Mouse (Mus musculus) lung, embryonic 15.5 days (tissue): ENCODE measurements at regions not wholly inside any gene's neighbourhood (a gene's known extent, or its start where the extent isn't known, plus 50 kb on each side); places are given as distances from the start of the nearest gene placed in this dataset.
"Not testable (repeated sequence)": the region's sequence is repeated elsewhere in the genome, so short reads cannot be mapped to it uniquely, and the experiment has no call there.

Experiments
- ATAC-seq: fragments of 200-750 bp; cut with Nextera tagmentation; 2 replicates; pipeline ENCODE4 v1.8.0; 2017; ENCODE audit warnings: moderate number of reproducible peaks, borderline replicate concordance; ENCODE audit not compliant: low FRiP score, low TSS enrichment; ENCODE audit errors: extremely low read depth
- H3K27ac ChIP-seq: fragments of 300-500 bp; sonication (generic); 2 replicates; pipeline ENCODE4 v1.5.1; 2015; ENCODE audit warnings: moderate library complexity, mild to moderate bottlenecking, inconsistent platforms
- H3K27me3 ChIP-seq: fragments of 300-500 bp; sonication (generic); 2 replicates; pipeline ENCODE4 v1.6.1; 2015; ENCODE audit warnings: inconsistent platforms
- H3K36me3 ChIP-seq: fragments of 300-500 bp; sonication (generic); 2 replicates; pipeline ENCODE4 v1.6.1; 2015; ENCODE audit warnings: inconsistent platforms
- H3K4me1 ChIP-seq: fragments of 300-500 bp; sonication (generic); 2 replicates; pipeline ENCODE4 v1.6.1; 2015; ENCODE audit warnings: inconsistent platforms
- H3K4me2 ChIP-seq: fragments of 300-500 bp; sonication (generic); 2 replicates; pipeline ENCODE4 v1.6.1; 2015; ENCODE audit warnings: inconsistent platforms, mild to moderate bottlenecking, moderate library complexity
- H3K4me3 ChIP-seq: fragments of 300-500 bp; sonication (generic); 2 replicates; pipeline ENCODE4 v1.5.1; 2015; ENCODE audit warnings: mild to moderate bottlenecking, inconsistent platforms
- H3K9ac ChIP-seq: fragments of 300-500 bp; sonication (generic); 2 replicates; pipeline ENCODE4 v1.6.1; 2015; ENCODE audit warnings: inconsistent platforms
- H3K9me3 ChIP-seq: fragments of 300-500 bp; sonication (generic); 2 replicates; pipeline ENCODE4 v1.6.1; 2016; ENCODE audit warnings: inconsistent platforms
- WGBS: fragments of 180-500 bp; shearing (Covaris S2); methylation state at CpG from one replicate; pipeline ENCODE4 v1.1.7; 2015; 5-methylcytosine and 5-hydroxymethylcytosine counted together

DNA sequence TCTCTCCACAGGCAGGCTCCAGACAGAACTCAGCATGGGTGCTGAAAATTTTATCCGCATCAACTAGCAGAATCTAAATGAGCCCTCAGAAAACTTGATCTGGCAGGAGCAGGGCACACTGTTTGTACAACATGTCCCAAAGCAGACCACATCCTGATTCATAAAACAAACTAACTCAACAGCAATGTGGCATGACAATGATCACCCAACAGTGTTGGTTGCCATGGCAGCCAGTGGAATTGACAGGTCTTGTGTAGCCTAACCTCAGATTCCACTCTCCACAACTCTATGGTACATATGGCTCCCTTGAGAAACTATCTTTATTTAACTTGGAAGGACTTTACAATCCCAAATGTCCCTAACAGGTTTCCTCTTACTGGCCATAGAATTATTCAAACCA is 82.3 kb upstream of the Adtrp start:
- Histone ChIP-seq H3K4me3 (no peak overlapping the region), H3K36me3 (no peaks in the 10 kb centered on the region), H3K9me3 (no peaks in the 10 kb centered on the region), H3K27me3 (no peaks in the 10 kb centered on the region), H3K9ac (no peak overlapping the region), H3K4me2 (no peak overlapping the region), H3K4me1 (no peaks in the 10 kb centered on the region), H3K27ac (no peak overlapping the region)
- no peak for ATAC-seq
- WGBS, result 88% methylated on average over 1 of the region's 1 CpGs

DNA sequence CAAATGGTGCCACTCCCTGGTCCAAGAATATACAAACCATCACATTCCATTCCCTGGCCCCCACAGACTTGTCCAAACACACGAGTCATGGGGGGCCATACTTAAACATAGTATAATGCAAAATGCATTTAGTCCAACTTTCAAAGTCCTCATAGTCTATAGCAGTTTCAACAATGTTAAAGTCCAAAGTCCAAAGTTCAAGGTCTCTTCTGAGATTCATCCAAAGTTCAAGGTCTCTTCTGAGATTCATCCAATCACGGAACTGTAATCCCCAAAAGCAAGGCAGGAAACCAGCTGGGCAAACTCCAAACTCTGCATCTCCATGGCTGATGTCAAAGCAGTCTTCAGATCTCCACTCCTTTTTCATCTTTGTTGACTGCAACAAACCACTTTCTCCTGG is 78.4 kb upstream of the Adtrp start:
- H3K4me3 ChIP-seq, H3K4me1 ChIP-seq, H3K9ac ChIP-seq, H3K4me2 ChIP-seq, H3K27ac ChIP-seq, H3K36me3 ChIP-seq, H3K9me3 ChIP-seq, ATAC-seq, H3K27me3 ChIP-seq: not testable (repeated sequence)
- 60% methylated on average over 2 of the region's 2 CpGs for WGBS

DNA sequence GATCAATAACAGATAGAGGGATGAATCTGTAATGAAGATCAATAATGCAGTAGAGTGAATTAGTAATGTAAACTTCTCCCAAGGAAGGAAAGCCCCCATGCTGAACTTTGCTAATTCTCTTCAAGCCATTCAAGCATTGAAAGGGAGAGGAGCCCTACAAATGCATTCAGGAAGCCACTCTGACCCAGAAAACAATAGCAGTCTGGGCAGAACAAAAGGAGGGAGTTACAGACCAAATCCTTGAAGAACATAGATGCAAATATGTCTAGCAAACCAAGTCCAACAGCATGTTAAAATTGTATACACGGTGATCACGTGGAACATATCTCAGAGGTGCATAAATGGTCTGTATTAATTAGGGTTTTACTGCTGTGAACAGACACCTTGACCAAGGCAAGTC is 77.7 kb upstream of the Adtrp start:
- no peaks in the 10 kb centered on the region for H3K4me1 ChIP-seq
- no peak for ATAC-seq
- no peak overlapping the region for H3K4me2 ChIP-seq
- H3K27ac ChIP-seq, result no peak overlapping the region
- H3K9ac ChIP-seq, result no peak overlapping the region
- no peak overlapping the region for H3K4me3 ChIP-seq
- no peaks in the 10 kb centered on the region for H3K36me3 ChIP-seq
- no peaks in the 10 kb centered on the region for H3K27me3 ChIP-seq
- 54% methylated on average over 2 of the region's 2 CpGs for WGBS
- H3K9me3 ChIP-seq, result no peaks in the 10 kb centered on the region

DNA sequence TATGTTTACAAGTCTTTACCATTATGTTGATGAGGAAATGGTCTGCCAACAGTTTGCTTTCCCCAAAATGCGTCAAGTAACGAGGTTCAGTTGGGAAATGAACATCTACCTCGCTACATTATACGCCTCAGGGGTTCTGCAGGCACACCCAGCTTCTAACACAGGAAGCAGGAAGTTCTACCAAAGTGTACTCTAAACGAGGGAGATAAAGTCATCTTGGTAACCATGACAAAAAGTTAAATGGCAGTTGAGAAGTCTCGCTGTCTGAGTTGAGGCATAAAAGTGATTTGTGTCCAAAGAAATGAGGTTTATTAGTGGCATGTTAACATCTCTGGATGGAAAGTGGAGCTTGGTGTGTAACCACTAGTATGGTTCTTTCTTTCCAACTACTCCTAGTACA is 73.7 kb upstream of the Adtrp start:
- no peak overlapping the region for H3K9ac ChIP-seq
- no peaks in the 10 kb centered on the region for H3K27me3 ChIP-seq
- no peaks in the 10 kb centered on the region for H3K9me3 ChIP-seq
- 60% methylated on average over 6 of the region's 6 CpGs for WGBS
- H3K4me3 ChIP-seq, result no peak overlapping the region
- H3K4me1 ChIP-seq, result no peaks in the 10 kb centered on the region
- no peak overlapping the region for H3K4me2 ChIP-seq
- no peaks in the 10 kb centered on the region for H3K36me3 ChIP-seq
- ATAC-seq, result no peak
- no peak overlapping the region for H3K27ac ChIP-seq

DNA sequence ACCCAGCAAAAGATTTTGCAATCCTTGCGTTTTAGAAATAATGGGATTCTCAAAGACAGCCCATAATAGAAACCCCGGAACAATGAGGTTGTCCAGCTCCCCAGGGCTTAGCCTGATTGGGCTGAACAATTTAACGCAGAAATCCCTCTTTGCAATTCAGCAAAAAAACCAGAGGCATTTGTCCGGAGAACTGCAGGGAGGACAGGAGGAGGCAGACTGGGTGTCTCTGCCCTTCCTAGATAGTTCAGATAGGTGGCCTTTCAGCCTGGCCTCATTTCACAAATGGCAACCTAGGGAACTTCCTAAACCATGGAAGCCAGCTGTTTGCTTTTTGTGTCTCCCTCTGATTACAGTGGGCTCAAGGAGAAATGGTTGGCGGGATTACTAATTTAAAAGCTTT is 71.0 kb upstream of the Adtrp start:
- H3K9ac ChIP-seq, result no peak overlapping the region
- no peaks in the 10 kb centered on the region for H3K36me3 ChIP-seq
- H3K27me3 ChIP-seq, result no peaks in the 10 kb centered on the region
- H3K27ac ChIP-seq, result no peak overlapping the region
- no peak overlapping the region for H3K4me3 ChIP-seq
- ATAC-seq, result no peak
- 56% methylated on average over 5 of the region's 5 CpGs for WGBS
- H3K9me3 ChIP-seq, result no peaks in the 10 kb centered on the region
- H3K4me1 ChIP-seq, result no peaks in the 10 kb centered on the region
- no peak overlapping the region for H3K4me2 ChIP-seq

DNA sequence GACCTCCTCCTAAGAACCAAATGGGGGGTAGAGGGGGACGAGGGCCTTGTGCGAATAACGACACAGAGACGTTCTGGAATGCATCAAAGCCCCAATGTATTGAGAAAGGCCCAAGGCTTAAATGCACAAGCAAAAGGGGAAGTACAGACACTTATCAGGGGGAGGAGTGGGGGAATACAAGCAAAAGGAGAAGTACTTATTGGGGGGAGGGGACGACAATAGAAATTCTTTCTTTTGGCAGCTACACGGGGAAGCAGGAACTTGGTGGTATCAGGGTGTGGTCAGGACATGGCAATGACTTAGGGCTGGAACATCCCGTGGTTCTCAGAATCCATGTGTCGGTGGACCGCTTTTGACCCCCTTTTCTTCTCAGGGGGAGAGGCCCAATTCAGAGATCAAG is 68.3 kb upstream of the Adtrp start:
- not testable (repeated sequence) for H3K9me3 ChIP-seq, H3K27me3 ChIP-seq, H3K9ac ChIP-seq, H3K27ac ChIP-seq, H3K36me3 ChIP-seq, H3K4me2 ChIP-seq, ATAC-seq, H3K4me3 ChIP-seq, H3K4me1 ChIP-seq
- 81% methylated on average over 9 of the region's 9 CpGs for WGBS

DNA sequence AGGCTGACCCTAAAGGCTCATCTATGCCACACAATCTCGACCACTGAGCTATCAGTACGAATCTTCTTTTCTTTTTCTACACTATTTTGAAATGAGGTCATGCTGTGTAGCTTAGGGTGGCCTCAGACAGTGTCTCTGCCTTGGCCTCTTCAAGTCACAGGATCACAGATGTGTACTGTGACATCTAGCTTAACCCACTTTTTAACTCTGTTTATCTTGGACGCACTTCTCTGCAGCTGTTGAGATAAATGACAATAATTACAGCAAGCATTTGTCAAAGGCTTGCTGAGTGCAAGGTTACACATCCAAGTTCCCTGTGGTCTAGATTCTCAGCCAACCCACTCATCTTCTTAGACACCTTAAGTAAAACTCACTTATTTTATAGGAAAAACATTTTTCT is 63.3 kb upstream of the Adtrp start:
- H3K9ac ChIP-seq, result no peak overlapping the region
- WGBS, result 22% methylated on average over 3 of the region's 3 CpGs
- H3K4me1 ChIP-seq, result peaks cover 7% of the 10 kb centered on the region
- H3K4me3 ChIP-seq, result no peak overlapping the region
- no peak overlapping the region for H3K27ac ChIP-seq
- no peak overlapping the region for H3K4me2 ChIP-seq
- H3K9me3 ChIP-seq, result no peaks in the 10 kb centered on the region
- H3K36me3 ChIP-seq, result no peaks in the 10 kb centered on the region
- H3K27me3 ChIP-seq, result no peaks in the 10 kb centered on the region
- no peak for ATAC-seq

DNA sequence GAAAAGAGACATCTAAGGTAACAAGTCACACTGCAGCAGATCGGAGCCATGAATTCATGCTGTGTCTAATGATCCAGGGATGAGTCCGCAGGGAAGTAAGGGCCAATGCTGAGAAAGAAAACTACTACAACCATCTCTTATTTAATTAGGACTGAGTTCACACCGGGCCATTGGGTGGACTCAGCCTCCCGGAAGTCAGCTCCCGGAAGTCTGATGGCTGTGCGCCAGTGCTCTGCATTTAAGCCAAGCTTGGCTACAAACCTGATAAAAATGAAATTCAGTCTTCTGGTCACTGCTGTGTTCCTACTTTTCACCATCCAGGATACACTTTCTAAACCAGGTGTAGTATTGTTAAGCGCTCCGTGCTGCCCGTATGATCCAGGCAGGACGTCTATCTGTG is 62.8 kb upstream of the Adtrp start:
- ATAC-seq, result no peak
- no peaks in the 10 kb centered on the region for H3K36me3 ChIP-seq
- H3K4me3 ChIP-seq, result no peak overlapping the region
- no peak overlapping the region for H3K27ac ChIP-seq
- no peak overlapping the region for H3K9ac ChIP-seq
- H3K4me2 ChIP-seq, result no peak overlapping the region
- H3K4me1 ChIP-seq, result peaks cover 7% of the 10 kb centered on the region
- 78% methylated on average over 10 of the region's 10 CpGs for WGBS
- no peaks in the 10 kb centered on the region for H3K9me3 ChIP-seq
- no peaks in the 10 kb centered on the region for H3K27me3 ChIP-seq

DNA sequence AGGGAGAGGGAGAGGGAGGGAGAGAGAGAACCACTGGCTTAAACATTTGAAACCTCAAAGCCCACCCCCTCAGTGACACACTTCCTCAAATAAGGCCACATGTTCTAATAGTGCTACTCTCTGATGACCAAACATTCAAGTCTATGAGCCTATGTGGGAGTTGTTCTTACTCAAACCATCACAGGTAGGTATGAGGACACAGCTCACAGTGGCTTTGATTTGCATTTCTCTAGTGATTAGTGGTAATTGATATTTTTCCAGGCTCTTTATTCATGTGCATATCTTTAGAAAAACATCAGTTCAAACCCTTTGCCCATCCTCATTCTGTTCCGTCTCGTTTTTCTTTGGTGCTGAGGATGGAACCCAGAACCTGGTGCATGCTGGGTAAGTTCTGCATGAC is 59.5 kb upstream of the Adtrp start:
- peaks cover 7% of the 10 kb centered on the region for H3K4me1 ChIP-seq
- no peaks in the 10 kb centered on the region for H3K27me3 ChIP-seq
- no peak overlapping the region for H3K4me3 ChIP-seq
- ATAC-seq, result no peak
- H3K36me3 ChIP-seq, result no peaks in the 10 kb centered on the region
- no peaks in the 10 kb centered on the region for H3K9me3 ChIP-seq
- 85% methylated on average over 2 of the region's 2 CpGs for WGBS
- no peak overlapping the region for H3K4me2 ChIP-seq
- no peak overlapping the region for H3K9ac ChIP-seq
- H3K27ac ChIP-seq, result no peak overlapping the region

DNA sequence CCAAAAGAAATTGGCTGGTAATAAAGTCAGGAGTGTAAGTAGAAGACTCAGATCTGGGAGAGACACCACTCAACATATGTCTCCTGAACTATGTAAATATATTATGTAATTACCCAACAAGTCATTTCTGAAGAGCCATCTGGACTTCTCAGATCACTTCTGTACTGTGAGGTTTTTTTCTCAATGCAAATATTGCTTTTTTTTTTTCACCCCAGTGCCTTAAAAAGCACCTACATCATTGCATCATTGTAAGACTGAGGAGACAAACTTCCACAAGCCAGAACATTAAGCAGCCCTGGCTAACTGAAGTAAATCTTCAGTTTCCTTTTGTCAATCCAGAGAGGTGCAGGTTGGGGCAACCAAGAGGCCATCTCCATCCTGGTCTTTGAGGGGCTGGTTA is 55.8 kb upstream of the Adtrp start:
- Histone ChIP-seq H3K9me3 (no peaks in the 10 kb centered on the region), H3K27ac (no peak overlapping the region), H3K9ac (no peak overlapping the region), H3K4me2 (no peak overlapping the region), H3K4me1 (0 out of 2 replicates have a peak, but pooled peaks cover 5% of the 10 kb centered on the region), H3K27me3 (no peaks in the 10 kb centered on the region), H3K36me3 (no peaks in the 10 kb centered on the region), H3K4me3 (no peak overlapping the region)
- no peak for ATAC-seq

DNA sequence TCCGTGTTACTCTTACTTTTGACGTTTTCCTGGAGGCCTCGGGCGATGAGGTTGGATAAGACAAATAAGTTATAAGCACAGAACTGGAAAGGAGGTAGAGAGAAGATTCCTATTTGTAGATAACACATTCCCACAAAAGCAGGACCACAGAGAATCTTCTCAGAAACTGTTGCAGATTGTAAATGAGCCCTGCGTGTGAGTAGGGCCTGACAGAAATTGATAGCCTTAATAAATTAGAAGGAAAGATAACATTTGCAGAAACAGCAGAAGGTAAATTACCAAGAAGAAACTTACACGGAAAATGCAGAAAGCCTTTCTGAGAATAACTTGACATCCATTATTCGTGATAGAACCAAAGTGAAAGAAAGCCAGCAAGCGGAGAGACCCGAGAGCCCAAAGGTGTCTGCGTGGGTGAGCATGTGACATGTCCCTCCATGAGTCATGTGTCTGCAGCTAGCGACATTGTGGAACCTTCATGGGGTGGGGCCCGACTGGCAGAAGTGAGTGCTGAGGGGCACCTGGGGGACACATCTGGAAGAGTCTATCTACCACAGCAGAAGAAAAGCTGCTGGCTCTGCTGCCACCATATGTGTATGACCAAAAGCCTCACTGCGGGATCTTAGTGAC is 52.5 kb upstream of the Adtrp start:
- no peak for ATAC-seq
- H3K4me2 ChIP-seq, result no peak overlapping the region
- no peaks in the 10 kb centered on the region for H3K36me3 ChIP-seq
- H3K4me1 ChIP-seq, result 0 out of 2 replicates have a peak, but pooled peaks cover 5% of the 10 kb centered on the region
- H3K9ac ChIP-seq, result no peak overlapping the region
- WGBS, result 65% methylated on average over 13 of the region's 13 CpGs
- H3K27ac ChIP-seq, result peak overlapping the region; percentile 10; the same call in 1 of the 2 replicates
- no peaks in the 10 kb centered on the region for H3K9me3 ChIP-seq
- H3K4me3 ChIP-seq, result no peak overlapping the region
- H3K27me3 ChIP-seq, result no peaks in the 10 kb centered on the region

DNA sequence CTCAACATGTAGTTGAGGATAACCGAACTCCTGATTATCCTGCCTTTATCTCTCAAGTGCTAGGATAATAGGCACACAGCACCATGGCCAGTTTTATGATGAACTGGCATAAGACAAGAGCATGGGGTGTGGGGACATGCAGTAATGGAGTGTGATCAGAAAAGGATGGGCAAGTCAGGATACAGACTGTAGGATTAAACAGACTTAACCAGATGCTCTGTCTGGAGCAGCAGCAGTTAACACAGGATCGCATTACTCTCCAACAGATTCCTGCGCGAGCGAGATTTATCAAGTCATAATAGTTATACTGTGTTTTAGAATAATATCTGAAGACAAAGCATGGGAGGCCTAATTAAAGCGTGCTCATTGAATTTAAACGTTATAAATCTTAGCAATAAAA is 51.8 kb upstream of the Adtrp start:
- peak; percentile 59; the same call in 1 of the 2 replicates for ATAC-seq
- Histone ChIP-seq H3K27ac (no peak overlapping the region), H3K27me3 (no peaks in the 10 kb centered on the region), H3K36me3 (no peaks in the 10 kb centered on the region), H3K9ac (no peak overlapping the region), H3K9me3 (no peaks in the 10 kb centered on the region), H3K4me2 (no peak overlapping the region), H3K4me3 (no peak overlapping the region), H3K4me1 (0 out of 2 replicates have a peak, but pooled peaks cover 5% of the 10 kb centered on the region)
- 48% methylated on average over 7 of the region's 7 CpGs for WGBS
